Mouse (Mus musculus) cerebellum, adult 11 months (tissue): ENCODE data around the gene Psd.

Experiments
- DNase-seq: peaks from one replicate; pipeline ENCODE4 v3.0.0; 2022

Psd gene

DNA sequence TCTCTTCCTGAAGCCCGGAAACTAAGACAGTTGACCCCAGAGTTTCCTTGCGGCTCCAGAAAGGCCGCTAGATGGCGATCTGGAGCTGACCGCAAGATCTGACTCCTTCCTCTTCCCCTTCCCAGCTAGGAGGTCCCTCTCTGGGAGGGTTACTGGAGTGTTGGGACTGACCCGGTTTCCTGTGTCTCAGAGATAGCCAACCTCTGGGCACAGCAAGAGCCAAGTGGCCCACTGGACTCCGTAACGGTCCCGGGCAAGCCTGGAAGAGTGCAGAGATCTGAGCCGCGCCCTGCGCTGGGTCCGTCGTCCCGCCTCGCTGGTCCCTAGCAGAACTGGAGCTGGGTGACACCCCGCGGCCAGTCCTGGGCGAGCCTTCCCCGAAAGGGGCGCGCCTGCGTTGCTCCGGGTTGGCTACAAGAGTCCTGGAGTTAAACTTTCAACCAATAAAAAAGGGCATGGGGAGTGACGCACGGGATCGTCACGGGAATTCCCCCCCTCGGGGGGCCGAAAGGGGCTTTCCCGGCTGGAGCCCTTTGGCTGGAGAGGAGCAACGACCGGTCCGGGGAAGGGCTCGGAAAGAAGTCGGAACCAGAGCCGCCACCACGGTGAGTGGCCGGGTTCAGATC, 22.6 kb downstream of the Psd start, which contains the start of gene Nfkb2:
TSS of gene Nfkb2 (plus strand) at position 105 of the 626 bp plus-strand sequence.
- peak; percentile 75 for DNase-seq

DNA sequence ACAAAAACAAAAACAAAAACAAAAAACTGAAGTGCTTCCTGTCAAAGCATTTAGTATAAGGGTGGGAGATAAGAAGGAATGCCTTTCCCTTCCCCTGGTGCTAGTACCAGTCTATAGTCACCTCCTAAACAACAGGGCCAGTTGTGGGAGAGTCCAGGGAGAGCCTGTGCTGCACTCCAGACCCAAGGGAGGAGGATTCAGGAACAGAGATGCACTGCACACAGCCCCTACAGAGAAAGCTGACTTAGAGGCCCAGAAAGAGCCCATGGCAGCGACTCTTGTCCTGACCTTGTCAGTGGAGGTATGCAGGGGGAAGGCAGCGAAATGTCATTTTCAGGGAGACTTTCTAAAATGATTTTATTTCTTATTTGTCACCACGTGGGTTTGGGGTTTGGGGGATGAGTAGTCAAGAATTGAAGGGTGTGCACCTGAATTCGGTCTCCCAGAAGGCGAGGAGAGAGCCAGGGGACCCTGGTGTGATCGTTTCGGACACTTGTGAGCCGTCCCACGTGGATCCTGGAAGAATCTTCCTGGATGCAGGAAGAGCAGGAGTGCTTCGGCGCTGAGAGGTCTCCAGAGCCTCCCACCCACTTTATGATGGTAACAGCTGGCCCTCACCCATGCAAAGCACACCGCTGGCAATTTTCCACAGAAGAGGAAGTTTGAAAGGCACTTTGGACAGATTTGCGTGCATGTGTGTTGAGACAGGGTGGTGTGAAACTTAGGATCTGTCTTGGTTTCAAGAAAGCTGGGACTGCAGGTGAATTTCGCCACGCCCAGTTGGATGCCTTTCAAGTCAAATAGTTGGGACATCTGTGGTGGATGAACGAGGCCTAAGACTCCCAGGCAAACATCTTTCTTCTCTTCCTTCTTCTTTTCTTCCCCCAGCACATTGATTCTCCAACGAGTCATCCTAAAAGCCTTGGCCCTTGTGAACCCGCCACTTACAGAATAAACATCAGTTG, 23.4 kb downstream of the Psd start:
- DNase-seq = no peak

GRCm38 (mm10) chr19:46302551-46302950, 24.4 kb downstream of the Psd start:
- DNase-seq = no peak

DNA sequence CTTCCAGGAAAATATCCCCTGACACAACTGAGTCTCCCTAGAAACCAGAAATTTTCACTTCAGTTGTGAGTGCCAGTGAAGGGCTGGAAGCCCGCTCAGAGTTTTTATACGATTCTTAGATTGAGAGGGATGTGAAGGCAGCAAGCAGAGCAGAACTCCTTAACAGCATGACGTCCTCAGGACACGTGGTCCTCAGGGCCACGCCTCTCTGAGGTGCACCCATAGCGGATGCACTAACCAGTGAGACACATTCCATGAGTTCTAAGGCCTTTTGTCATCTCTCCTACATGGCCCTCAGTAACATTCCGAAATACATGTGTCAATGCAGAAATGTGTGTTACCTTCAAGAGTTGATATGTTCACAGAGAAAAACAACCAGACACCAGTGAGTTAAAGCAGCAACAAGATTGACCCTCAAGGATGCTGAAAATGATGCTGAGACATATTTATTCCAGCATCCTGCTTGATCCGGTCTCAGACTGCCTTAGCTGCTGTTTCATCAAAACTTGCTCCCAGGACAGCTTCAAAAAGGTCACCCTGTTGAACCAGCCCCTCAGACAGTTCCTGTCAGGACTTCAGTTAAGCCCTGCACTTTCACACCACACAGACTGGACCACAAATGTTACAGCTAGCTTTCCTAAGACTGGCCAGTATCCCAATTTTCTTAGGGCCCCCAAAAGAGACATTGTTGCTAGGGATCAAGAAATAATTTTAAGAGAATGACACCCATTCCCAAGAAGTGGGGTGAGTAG, 26.5 kb downstream of the Psd start:
- no peak for DNase-seq

DNA sequence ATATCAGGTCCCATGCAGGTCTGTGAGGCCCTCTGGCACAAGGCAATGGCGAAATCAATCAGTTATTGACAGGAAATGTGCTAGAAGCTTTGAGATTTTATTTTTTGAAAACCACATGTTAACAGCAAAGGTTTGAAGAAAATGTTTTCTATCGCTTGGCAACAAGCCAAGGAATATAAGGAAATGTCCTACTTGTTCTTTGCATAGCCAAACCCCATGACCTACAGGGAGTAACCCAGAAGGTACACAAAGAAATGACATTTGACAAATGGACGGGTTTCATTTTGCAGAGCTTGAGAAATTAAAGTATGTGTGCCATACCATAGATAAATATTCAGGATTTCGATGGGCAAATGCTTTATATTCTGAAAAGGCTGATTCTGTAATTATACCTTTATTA, 30.0 kb downstream of the Psd start:
- no peak for DNase-seq

GRCm38 (mm10) chr19:46290535-46291105, 36.3 kb downstream of the Psd start:
- DNase-seq = no peak

DNA sequence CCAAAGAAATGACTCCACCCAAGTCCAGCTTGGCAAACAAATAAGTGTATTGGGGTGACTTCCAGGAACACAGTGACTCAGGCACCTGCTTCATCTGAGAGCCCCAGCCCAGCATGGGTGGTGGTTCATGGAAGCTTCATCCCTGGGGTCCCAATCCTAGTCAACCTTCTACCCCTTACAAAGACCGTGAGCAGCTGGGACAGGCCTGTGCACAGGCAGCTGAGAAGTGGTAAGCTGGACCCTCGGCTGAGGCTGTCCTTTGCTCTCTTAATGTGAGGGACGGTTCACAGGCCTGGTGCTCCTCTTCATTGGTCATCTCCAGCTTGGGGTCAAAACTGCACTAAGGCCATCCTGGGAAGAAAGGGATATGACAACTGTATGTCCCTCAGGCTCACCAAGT, 39.4 kb downstream of the Psd start:
- no peak for DNase-seq

- no peak for DNase-seq
These were observed 40.0 kb downstream of the Psd start for GRCm38 (mm10) chr19:46286926-46287325.

- DNase-seq = peak; percentile 86
These were observed 40.9 kb downstream of the Psd start for GRCm38 (mm10) chr19:46286047-46286446.

- no peak for DNase-seq
These were observed 41.3 kb downstream of the Psd start for GRCm38 (mm10) chr19:46285631-46286030.

DNA sequence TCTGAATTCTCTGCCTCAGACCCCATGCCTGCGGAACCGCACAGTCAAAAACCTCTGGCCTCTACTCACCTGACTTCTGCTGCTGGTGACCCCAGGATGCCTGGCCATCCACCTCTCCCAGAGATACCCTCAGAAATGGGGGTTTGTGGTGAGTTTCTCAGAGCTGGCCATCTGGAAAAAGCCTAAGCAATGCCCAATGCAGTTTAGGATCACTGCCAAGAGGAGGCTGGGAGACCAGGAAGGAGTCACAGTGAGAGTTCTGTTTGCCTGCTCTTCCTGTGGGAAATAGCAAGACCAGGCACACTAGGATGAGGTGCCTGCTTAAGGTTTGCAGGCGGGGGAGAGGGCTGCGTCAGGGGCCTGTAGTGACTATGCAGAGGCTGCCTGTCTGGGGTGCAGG, 42.3 kb downstream of the Psd start:
- no peak for DNase-seq

GRCm38 (mm10) chr19:46282081-46282849, 44.7 kb downstream of the Psd start:
- DNase-seq = no peak

GRCm38 (mm10) chr19:46275307-46275706, 51.6 kb downstream of the Psd start:
- no peak for DNase-seq

DNA sequence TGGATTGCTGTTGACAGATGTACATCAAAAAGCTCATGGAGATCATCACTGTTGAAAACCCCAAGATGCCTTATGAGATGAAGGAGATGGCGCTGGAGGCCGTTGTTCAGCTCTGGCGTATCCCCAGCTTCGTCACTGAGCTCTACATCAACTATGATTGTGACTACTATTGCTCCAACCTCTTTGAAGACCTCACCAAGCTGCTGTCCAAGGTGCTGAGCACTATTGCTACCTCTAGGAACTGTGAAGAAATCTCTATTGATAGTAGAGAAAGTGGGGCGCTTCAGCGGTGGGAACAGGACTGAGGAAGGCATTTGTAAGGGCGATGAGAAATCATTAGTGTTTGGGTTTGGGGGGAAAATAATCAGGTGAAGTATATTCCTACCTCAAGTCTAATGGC, 62.2 kb downstream of the Psd start:
- DNase-seq = no peak
